Mouse (Mus musculus): Measurements from ENCODE around the gene Unc79. TPM values are rescaled to one million over a fixed set of nuclear protein-coding genes. Genes with fewer than 3 reads are reported as not detected.

Gene Unc79
- total RNA-seq, 1 experiment from 2014 or later = 6.1 TPM

GRCm38 (mm10) chr12:103041401-103041800, 92.7 kb downstream of the Unc79 start:
- DNase-seq = no peak

- peak; percentile 53 for DNase-seq
These were observed 94.1 kb downstream of the Unc79 start for GRCm38 (mm10) chr12:103042711-103043110.

GRCm38 (mm10) chr12:103044422-103044821, 95.8 kb downstream of the Unc79 start:
- no peak for DNase-seq

- no peak for DNase-seq
These were observed 101.2 kb downstream of the Unc79 start for GRCm38 (mm10) chr12:103049865-103050264.

GRCm38 (mm10) chr12:103059321-103060053, 110.8 kb downstream of the Unc79 start:
- no peak for DNase-seq

GRCm38 (mm10) chr12:103060791-103061190, 112.1 kb downstream of the Unc79 start:
- DNase-seq = no peak

- DNase-seq = no peak
These were observed 113.5 kb downstream of the Unc79 start for GRCm38 (mm10) chr12:103062133-103062532.

GRCm38 (mm10) chr12:103064944-103065343, 116.3 kb downstream of the Unc79 start:
- DNase-seq = no peak

GRCm38 (mm10) chr12:103068161-103068560, 119.5 kb downstream of the Unc79 start:
- no peak for DNase-seq

GRCm38 (mm10) chr12:103069565-103069964, 120.9 kb downstream of the Unc79 start:
- DNase-seq = no peak

GRCm38 (mm10) chr12:103073953-103074352, 125.3 kb downstream of the Unc79 start:
- DNase-seq = no peak

- no peak for DNase-seq
These were observed 130.1 kb downstream of the Unc79 start for GRCm38 (mm10) chr12:103078751-103079150.

GRCm38 (mm10) chr12:103080055-103080454, 131.4 kb downstream of the Unc79 start:
- DNase-seq = no peak

GRCm38 (mm10) chr12:103091831-103092230, 143.2 kb downstream of the Unc79 start:
- no peak for DNase-seq

- DNase-seq = no peak
These were observed 146.5 kb downstream of the Unc79 start for GRCm38 (mm10) chr12:103095160-103095559.

- DNase-seq = peak; percentile 78
These were observed 150.5 kb downstream of the Unc79 start for GRCm38 (mm10) chr12:103099185-103099584.

- DNase-seq = peak; percentile 47
These were observed 151.4 kb downstream of the Unc79 start for GRCm38 (mm10) chr12:103100088-103100487.

- DNase-seq = no peak
These were observed 154.4 kb downstream of the Unc79 start for GRCm38 (mm10) chr12:103103041-103103440.

- peak; percentile 32 for DNase-seq
These were observed 154.9 kb downstream of the Unc79 start for GRCm38 (mm10) chr12:103103601-103104000.

GRCm38 (mm10) chr12:103109301-103109700, 160.6 kb downstream of the Unc79 start:
- peak; percentile 46 for DNase-seq

- DNase-seq = no peak
These were observed 168.0 kb downstream of the Unc79 start for GRCm38 (mm10) chr12:103116639-103117038.

- no peak for DNase-seq
These were observed 169.0 kb downstream of the Unc79 start for GRCm38 (mm10) chr12:103117517-103118193.

GRCm38 (mm10) chr12:103121928-103122327, 173.3 kb downstream of the Unc79 start:
- no peak for DNase-seq

GRCm38 (mm10) chr12:103123861-103124260, 175.2 kb downstream of the Unc79 start:
- DNase-seq = no peak

Measured in adrenal gland, postnatal 14 days (tissue).